Mouse (Mus musculus) testis, adult 2 months (tissue): ENCODE results near the gene Pxylp1. TPM values are rescaled to one million over a fixed set of nuclear protein-coding genes. Genes with fewer than 3 reads are reported as not detected.

Source experiments
- H3K27ac ChIP-seq: fragments of 200-500 bp; 2 replicates; pipeline ENCODE4 v1.5.1; 2012; ENCODE audit warnings: low read depth, low read length; ENCODE audit not compliant: control insufficient read depth, insufficient read depth
- H3K27me3 ChIP-seq: fragments of 200-500 bp; 2 replicates; pipeline ENCODE4 v1.6.1; 2012; ENCODE audit warnings: mild to moderate bottlenecking, low read length, moderate library complexity; ENCODE audit not compliant: control insufficient read depth, insufficient read depth
- H3K36me3 ChIP-seq: fragments of 200-500 bp; 2 replicates; pipeline ENCODE4 v1.6.1; 2012; ENCODE audit warnings: mild to moderate bottlenecking, low read length; ENCODE audit not compliant: control insufficient read depth, insufficient read depth
- H3K4me1 ChIP-seq: fragments of 200-500 bp; 2 replicates; pipeline ENCODE4 v1.6.1; 2012; ENCODE audit warnings: low read length; ENCODE audit not compliant: control insufficient read depth, insufficient read depth
- H3K4me3 ChIP-seq: fragments of 200-500 bp; 2 replicates; pipeline ENCODE4 v1.5.1; 2012; ENCODE audit warnings: low read depth, mild to moderate bottlenecking, low read length, moderate library complexity, mixed read lengths; ENCODE audit not compliant: control insufficient read depth
- CTCF ChIP-seq: fragments of 200-500 bp; IDR thresholded peaks from 2 replicates; pipeline ENCODE4 v1.5.1; 2012; ENCODE audit warnings: low read depth, mild to moderate bottlenecking, inconsistent platforms, low read length, moderate library complexity; ENCODE audit not compliant: control insufficient read depth, insufficient read depth, insufficient replicate concordance
- POLR2A ChIP-seq: fragments of 200-500 bp; IDR thresholded peaks from 2 replicates; pipeline ENCODE4 v1.6.1; 2012; ENCODE audit warnings: low read depth, mild to moderate bottlenecking, inconsistent platforms, low read length, moderate library complexity; ENCODE audit not compliant: control insufficient read depth
- polyA plus RNA-seq: library from polyadenylated mRNA; depleted of rRNA; stranded (reverse); fragments of >200 nt; gene quantifications from 2 replicates; pipeline ENCODE4 v1.2.3, GENCODE M21; 2012

Pxylp1 gene
- polyA plus RNA-seq, 1 experiment, result 3.7 TPM

DNA sequence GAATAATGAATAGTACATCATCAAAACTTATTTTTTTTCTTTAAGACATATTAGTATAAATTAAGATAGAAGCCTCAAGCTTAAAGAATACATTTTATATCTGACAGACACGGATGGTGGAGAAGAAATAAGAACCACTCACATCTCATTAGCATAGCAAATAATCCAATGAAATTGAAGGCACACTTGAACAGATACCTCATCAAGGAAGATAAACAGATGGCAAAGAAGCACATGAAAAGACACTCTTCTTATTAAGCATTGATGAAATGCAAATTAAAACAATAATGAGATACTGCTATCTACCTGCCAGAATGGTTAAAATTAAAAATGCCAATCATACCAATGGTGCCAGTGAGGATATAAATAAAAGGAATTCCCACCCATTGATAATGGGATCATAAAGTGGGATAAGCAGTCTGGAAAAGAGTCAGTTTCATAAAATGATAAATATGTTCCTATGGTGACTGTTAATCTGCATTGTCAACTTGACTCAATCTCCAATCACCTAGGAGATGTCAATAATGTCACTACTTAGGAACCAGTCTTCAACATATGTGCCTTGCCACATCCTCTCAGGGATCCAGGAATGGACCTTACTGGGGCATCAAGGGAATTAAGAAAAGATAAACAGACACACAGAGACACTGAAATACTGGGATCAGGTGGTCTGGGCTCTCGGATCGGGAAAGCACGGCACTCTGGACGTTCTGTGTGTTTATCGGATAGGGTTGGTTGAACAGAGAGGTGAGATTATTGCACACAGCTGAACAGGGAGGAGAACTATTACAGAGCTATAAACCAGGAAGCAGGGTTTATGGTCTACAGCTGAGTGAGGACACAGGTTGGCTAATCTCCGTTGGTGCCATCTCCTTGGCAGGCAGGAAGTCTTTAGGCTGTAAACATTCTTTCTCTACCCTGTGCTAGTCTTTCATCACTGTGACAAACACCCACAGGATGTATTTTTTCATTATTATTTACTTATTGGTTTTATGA is 12.2 kb upstream of the Pxylp1 start:
- TF ChIP-seq POLR2A (no peak), CTCF (no peak)
- no peaks in the 10 kb centered on the region for H3K27me3 ChIP-seq
- no peaks in the 10 kb centered on the region for H3K4me1 ChIP-seq
- H3K27ac ChIP-seq, result no peak overlapping the region
- H3K4me3 ChIP-seq, result peak overlapping the region; percentile 32; the same call in 1 of the 2 replicates
- H3K36me3 ChIP-seq, result no peaks in the 10 kb centered on the region

DNA sequence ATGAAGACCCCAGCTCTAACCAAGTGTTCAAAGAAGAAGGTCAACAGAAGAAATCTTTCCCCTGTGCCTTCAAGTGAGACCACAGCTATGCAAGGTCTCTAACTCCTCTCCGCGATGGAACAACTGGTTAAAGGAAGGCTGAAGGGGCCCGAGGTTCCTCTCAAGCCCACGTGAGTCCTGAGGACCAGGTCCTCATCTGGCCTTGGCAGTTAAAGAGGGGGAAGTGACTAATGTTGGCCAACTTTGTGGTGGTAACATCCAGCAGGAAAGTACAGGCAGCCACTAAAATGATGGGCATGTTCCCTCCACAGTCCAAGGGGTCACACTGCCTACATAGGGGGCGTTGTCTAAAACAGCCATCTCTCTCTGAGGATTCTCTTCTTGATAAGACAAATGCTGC is 7.2 kb upstream of the Pxylp1 start:
- no peaks in the 10 kb centered on the region for H3K4me1 ChIP-seq
- H3K36me3 ChIP-seq, result no peaks in the 10 kb centered on the region
- H3K4me3 ChIP-seq, result no peak overlapping the region
- no peaks in the 10 kb centered on the region for H3K27me3 ChIP-seq
- H3K27ac ChIP-seq, result no peak overlapping the region
- no peak for TF ChIP-seq POLR2A
- TF ChIP-seq CTCF, result no peak

DNA sequence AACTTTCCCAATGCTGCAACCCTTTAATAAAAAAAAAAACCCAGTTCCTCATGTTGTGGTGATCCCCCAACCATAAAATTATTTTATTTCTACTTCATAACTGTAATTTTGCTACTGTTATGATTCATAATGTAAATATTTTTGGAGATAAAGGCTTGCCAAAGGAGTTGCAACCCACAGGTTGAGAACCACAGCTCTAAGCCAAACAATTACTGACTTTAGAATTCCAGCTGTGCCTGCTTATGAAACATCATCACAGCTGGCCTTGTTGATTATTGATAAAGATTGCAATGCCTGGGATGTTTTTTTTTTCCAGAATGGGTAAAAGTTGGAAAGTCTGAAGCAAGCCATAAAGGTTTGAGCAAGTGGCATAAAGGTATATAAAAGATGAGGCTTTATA is 6.5 kb upstream of the Pxylp1 start:
- Histone ChIP-seq H3K27me3 (no peaks in the 10 kb centered on the region), H3K4me1 (no peaks in the 10 kb centered on the region), H3K27ac (no peak overlapping the region), H3K36me3 (no peaks in the 10 kb centered on the region), H3K4me3 (no peak overlapping the region)
- TF ChIP-seq CTCF, result no peak
- no peak for TF ChIP-seq POLR2A

DNA sequence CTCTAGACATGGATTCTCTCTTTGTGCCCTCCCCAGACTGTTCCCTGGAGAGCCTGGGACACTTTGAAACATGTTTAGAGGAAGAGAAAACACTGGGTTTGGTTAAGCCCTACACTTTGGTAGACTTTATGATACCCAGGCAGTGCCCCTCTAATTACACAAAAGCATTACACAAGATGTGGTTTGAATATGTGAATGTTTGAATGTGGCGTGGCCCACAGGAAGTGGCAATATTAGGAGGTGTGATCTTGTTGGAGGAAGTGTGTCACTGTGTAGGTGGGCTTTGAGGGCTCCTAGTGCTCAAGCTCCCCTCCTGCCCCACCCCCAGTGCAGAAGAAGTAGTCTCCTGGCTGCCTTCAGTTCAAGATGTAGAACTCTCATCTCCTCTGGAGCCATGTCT is 4.2 kb upstream of the Pxylp1 start:
- no peak overlapping the region for H3K4me3 ChIP-seq
- no peak overlapping the region for H3K27ac ChIP-seq
- H3K4me1 ChIP-seq, result no peaks in the 10 kb centered on the region
- no peaks in the 10 kb centered on the region for H3K27me3 ChIP-seq
- H3K36me3 ChIP-seq, result no peaks in the 10 kb centered on the region
- no peak for TF ChIP-seq CTCF
- TF ChIP-seq POLR2A, result no peak

DNA sequence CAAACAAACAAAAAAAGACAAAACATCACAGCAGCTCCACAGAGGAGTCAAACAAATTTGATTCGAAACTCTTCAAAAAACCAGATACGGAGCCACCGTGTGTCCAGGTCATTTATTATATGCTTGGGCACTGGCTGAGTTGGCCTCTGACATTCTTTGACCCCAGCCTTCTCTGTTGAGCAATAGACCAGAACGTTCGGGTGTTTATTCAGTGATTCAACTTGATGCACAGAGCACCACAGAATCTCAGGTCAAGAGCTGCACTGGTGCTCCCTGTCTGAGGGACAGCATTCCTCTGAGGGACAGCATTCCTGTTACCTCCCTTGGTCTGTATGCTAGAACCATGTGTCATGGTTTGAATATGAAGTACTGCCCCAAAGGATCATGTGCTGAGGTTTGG is 1.1 kb upstream of the Pxylp1 start:
- Histone ChIP-seq H3K4me3 (no peak overlapping the region), H3K36me3 (no peaks in the 10 kb centered on the region), H3K27me3 (no peaks in the 10 kb centered on the region), H3K4me1 (peaks cover 10% of the 10 kb centered on the region), H3K27ac (no peak overlapping the region)
- TF ChIP-seq CTCF (no peak), POLR2A (no peak)

DNA sequence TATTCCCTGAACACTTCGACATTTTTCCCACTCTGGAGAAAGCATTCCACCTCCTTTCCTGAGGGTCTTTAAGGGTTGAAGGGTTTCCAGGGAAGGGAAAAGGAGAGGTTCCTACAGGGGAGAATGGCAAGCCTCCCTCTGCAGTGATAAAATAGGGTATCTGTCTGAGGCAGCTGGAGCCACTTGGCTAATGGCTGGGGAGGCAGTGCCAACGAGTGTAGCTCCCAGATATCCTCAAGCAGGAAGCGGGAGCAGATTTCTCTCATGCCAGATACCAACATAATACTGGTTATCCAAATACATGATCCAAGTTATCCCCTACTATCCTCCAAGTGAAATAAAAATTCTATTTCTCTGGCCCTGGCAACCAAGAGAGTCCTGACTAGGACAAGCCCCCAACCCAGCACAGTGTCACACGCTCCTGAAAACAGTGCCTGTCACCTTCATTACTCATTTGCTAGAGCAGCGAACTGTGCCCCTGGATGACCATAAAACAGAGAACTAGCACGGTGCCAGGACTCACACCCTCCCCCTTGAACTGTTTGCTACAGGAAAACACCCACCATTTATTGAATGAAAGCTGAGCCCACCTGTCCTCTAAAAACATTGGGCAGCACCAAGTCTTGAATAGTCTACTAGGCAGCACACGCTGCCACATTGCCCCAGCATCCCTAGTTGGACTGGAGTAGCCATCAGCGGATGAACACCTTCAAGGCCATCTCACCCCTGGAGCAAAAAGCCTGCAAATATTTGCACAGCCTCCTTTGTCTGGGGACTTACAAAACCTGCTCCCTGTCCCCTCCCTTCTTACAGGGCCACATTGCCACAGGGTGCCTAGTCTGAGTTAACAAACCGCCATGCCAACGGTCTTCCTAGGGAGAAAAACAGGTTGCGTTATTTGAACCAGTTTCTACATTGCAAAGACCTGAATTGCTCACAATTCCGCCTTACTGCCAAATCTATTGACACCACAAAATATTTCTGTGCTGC is 833 bp downstream of the Pxylp1 start:
- Histone ChIP-seq H3K4me3 (no peak overlapping the region), H3K27ac (no peak overlapping the region), H3K4me1 (peaks cover 10% of the 10 kb centered on the region), H3K36me3 (no peaks in the 10 kb centered on the region), H3K27me3 (no peaks in the 10 kb centered on the region)
- TF ChIP-seq CTCF (no peak), POLR2A (no peak)

DNA sequence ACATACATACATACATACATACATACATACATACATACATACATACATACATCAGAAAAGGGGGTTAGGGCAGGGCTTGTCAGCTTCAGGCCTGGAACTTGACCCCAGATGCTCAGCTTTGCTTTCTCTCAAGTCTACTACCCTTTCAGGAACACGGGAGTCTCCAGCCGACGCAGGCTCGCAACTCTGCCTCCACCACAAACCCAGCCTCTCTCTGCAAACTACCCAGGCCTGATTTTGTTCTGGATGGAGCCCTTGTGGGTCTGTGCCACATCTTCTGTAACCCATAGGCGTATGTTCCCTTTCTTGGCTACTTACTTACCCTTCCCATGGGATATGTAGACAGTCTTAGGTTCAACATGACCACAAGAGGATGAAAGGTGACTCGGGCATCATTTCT is 1.7 kb downstream of the Pxylp1 start:
- H3K27me3 ChIP-seq, result no peaks in the 10 kb centered on the region
- H3K27ac ChIP-seq, result no peak overlapping the region
- no peak overlapping the region for H3K4me3 ChIP-seq
- no peaks in the 10 kb centered on the region for H3K36me3 ChIP-seq
- TF ChIP-seq CTCF (no peak), POLR2A (no peak)
- peaks cover 10% of the 10 kb centered on the region for H3K4me1 ChIP-seq
